Mouse (Mus musculus) kidney, embryonic 16.5 days (tissue): Measurements from ENCODE around the gene Rbm20. TPM values are rescaled to one million over a fixed set of nuclear protein-coding genes. Genes with fewer than 3 reads are reported as not detected.
A peak's percentile ranks its signal among the peaks of the same experiment; 100 is the strongest.
"Not testable (repeated sequence)": the region's sequence is repeated elsewhere in the genome, so short reads cannot be mapped to it uniquely, and the experiment has no call there.

Experiments used
- ATAC-seq: fragments of 200-750 bp; cut with Nextera tagmentation; 2 replicates; pipeline ENCODE4 v1.8.0; 2017; ENCODE audit warnings: moderate TSS enrichment; ENCODE audit not compliant: low FRiP score, low TSS enrichment
- H3K27ac ChIP-seq: fragments of 300-500 bp; sonication (generic); 2 replicates; pipeline ENCODE4 v1.5.1; 2014; ENCODE audit warnings: low read length
- H3K27me3 ChIP-seq: fragments of 300-500 bp; sonication (generic); 2 replicates; pipeline ENCODE4 v1.6.1; 2014; ENCODE audit warnings: low read length, control low read depth, mixed read lengths; ENCODE audit not compliant: insufficient read depth
- H3K36me3 ChIP-seq: fragments of 300-500 bp; sonication (generic); 2 replicates; pipeline ENCODE4 v1.6.1; 2014; ENCODE audit warnings: low read length, control low read depth, mixed read lengths; ENCODE audit not compliant: insufficient read depth
- H3K4me1 ChIP-seq: fragments of 300-500 bp; sonication (generic); 2 replicates; pipeline ENCODE4 v1.6.1; 2014; ENCODE audit warnings: low read length, control low read depth, mixed read lengths; ENCODE audit not compliant: insufficient read depth
- H3K4me2 ChIP-seq: fragments of 300-500 bp; sonication (generic); replicated peaks from 2 replicates; pipeline ENCODE4 v1.6.1; 2014; ENCODE audit warnings: low read depth, low read length
- H3K4me3 ChIP-seq: fragments of 300-500 bp; sonication (generic); 2 replicates; pipeline ENCODE4 v1.5.1; 2014; ENCODE audit warnings: mild to moderate bottlenecking, low read length
- H3K9ac ChIP-seq: fragments of 300-500 bp; sonication (generic); replicated peaks from 2 replicates; pipeline ENCODE4 v1.6.1; 2014; ENCODE audit warnings: low read length
- H3K9me3 ChIP-seq: fragments of 300-500 bp; sonication (generic); 2 replicates; pipeline ENCODE4 v1.6.1; 2016; ENCODE audit warnings: low read length, control low read depth
- WGBS: fragments of 180-500 bp; shearing (Covaris S2); extraction: QIAGEN DNeasy Blood & Tissue Kit; methylation state at CpG from one replicate; pipeline ENCODE4 v1.1.7; 2014; 5-methylcytosine and 5-hydroxymethylcytosine counted together
- polyA plus RNA-seq: library from polyadenylated mRNA; unstranded; fragments of >200 nt; fragmentation: Nextera tagmentation; extraction: Ambion mirVana; gene quantifications from 2 replicates; pipeline ENCODE4 v1.2.1, GENCODE M21; 2015

Gene Rbm20
- polyA plus RNA-seq, 1 experiment from 2014 or later, result 2.5 TPM

GRCm38 (mm10) chr19:53899941-53900610 is 223.0 kb downstream of the Rbm20 start:
- Histone ChIP-seq H3K4me1 (peaks cover 11% of the 10 kb centered on the region), H3K9ac (no peak overlapping the region), H3K4me3 (no peak overlapping the region), H3K4me2 (no peak overlapping the region), H3K27ac (no peak overlapping the region), H3K9me3 (no peaks in the 10 kb centered on the region), H3K27me3 (no peaks in the 10 kb centered on the region), H3K36me3 (no peaks in the 10 kb centered on the region)
- no peak for ATAC-seq
- 76% methylated on average over 14 of the region's 14 CpGs for WGBS

GRCm38 (mm10) chr19:53901931-53902738 is 225.0 kb downstream of the Rbm20 start:
- 45% methylated on average over 15 of the region's 15 CpGs for WGBS
- Histone ChIP-seq H3K9ac (peak overlapping the region; percentile 87), H3K27ac (peak overlapping the region; percentile 93), H3K4me1 (peaks cover 25% of the 10 kb centered on the region), H3K36me3 (no peaks in the 10 kb centered on the region), H3K9me3 (no peaks in the 10 kb centered on the region), H3K4me3 (peak overlapping the region; percentile 94), H3K4me2 (peak overlapping the region; percentile 75), H3K27me3 (no peaks in the 10 kb centered on the region)
- no peak for ATAC-seq

GRCm38 (mm10) chr19:53902739-53903487 is 225.8 kb downstream of the Rbm20 start:
- Histone ChIP-seq H3K4me3 (peak overlapping the region; percentile 94), H3K4me1 (peaks cover 25% of the 10 kb centered on the region), H3K9me3 (no peaks in the 10 kb centered on the region), H3K36me3 (no peaks in the 10 kb centered on the region), H3K27ac (peak overlapping the region; percentile 93), H3K4me2 (peak overlapping the region; percentile 75), H3K9ac (peak overlapping the region; percentile 98), H3K27me3 (no peaks in the 10 kb centered on the region)
- peak; percentile 99 for ATAC-seq
- WGBS, result under 1% methylated on average over 60 of the region's 61 CpGs

- ATAC-seq, result peak; percentile 41
- no peaks in the 10 kb centered on the region for H3K27me3 ChIP-seq
- peak overlapping the region; percentile 68 for H3K4me2 ChIP-seq
- peak overlapping the region; percentile 93 for H3K27ac ChIP-seq
- no peaks in the 10 kb centered on the region for H3K36me3 ChIP-seq
- peaks cover 25% of the 10 kb centered on the region for H3K4me1 ChIP-seq
- WGBS, result under 1% methylated on average over 57 of the region's 83 CpGs
- H3K9me3 ChIP-seq, result no peaks in the 10 kb centered on the region
- H3K9ac ChIP-seq, result peak overlapping the region; percentile 98
- H3K4me3 ChIP-seq, result peak overlapping the region; percentile 94
These were observed 226.6 kb downstream of the Rbm20 start for GRCm38 (mm10) chr19:53903507-53904321.

GRCm38 (mm10) chr19:53904833-53905480 is 227.9 kb downstream of the Rbm20 start:
- Histone ChIP-seq H3K4me3 (peak overlapping the region; percentile 94), H3K4me2 (peak overlapping the region; percentile 68), H3K27me3 (no peaks in the 10 kb centered on the region), H3K9me3 (no peaks in the 10 kb centered on the region), H3K36me3 (peaks cover 8% of the 10 kb centered on the region; the same call in 1 of the 2 replicates), H3K4me1 (peaks cover 25% of the 10 kb centered on the region), H3K27ac (no peak overlapping the region), H3K9ac (0 out of 2 replicates have a peak overlapping the region, but pooled peaks have one; percentile 48)
- no peak for ATAC-seq
- WGBS, result 54% methylated on average over 7 of the region's 7 CpGs

GRCm38 (mm10) chr19:53906033-53906702 is 229.1 kb downstream of the Rbm20 start:
- peaks cover 25% of the 10 kb centered on the region for H3K4me1 ChIP-seq
- H3K9ac ChIP-seq, result no peak overlapping the region
- H3K27ac ChIP-seq, result 0 out of 2 replicates have a peak overlapping the region, but pooled peaks have one; percentile 24
- H3K4me2 ChIP-seq, result peak overlapping the region; percentile 68
- H3K4me3 ChIP-seq, result 0 out of 2 replicates have a peak overlapping the region, but pooled peaks have one; percentile 22
- no peaks in the 10 kb centered on the region for H3K27me3 ChIP-seq
- ATAC-seq, result no peak
- WGBS, result 23% methylated on average over 6 of the region's 6 CpGs
- peaks cover 10% of the 10 kb centered on the region; the same call in 1 of the 2 replicates for H3K36me3 ChIP-seq
- H3K9me3 ChIP-seq, result no peaks in the 10 kb centered on the region

- H3K4me2 ChIP-seq, ATAC-seq: not testable (repeated sequence)
- H3K4me1 ChIP-seq, result peaks cover 25% of the 10 kb centered on the region
These were observed 229.6 kb downstream of the Rbm20 start for GRCm38 (mm10) chr19:53906703-53907070.

GRCm38 (mm10) chr19:53914950-53915349 is 237.8 kb downstream of the Rbm20 start:
- ATAC-seq, result no peak
- H3K9me3 ChIP-seq, result no peaks in the 10 kb centered on the region
- H3K4me1 ChIP-seq, result no peaks in the 10 kb centered on the region
- no peak overlapping the region for H3K4me2 ChIP-seq
- no peak overlapping the region for H3K27ac ChIP-seq
- no peak overlapping the region for H3K4me3 ChIP-seq
- H3K36me3 ChIP-seq, result peaks cover 62% of the 10 kb centered on the region
- 96% methylated on average over 4 of the region's 4 CpGs for WGBS
- H3K9ac ChIP-seq, result no peak overlapping the region
- no peaks in the 10 kb centered on the region for H3K27me3 ChIP-seq

More at GRCm38 (mm10) chr19:53906703-53907070, 229.6 kb downstream of the Rbm20 start:
- not testable (repeated sequence) for H3K9me3 ChIP-seq, H3K27ac ChIP-seq, H3K27me3 ChIP-seq, H3K9ac ChIP-seq, H3K4me3 ChIP-seq, H3K36me3 ChIP-seq
